24 mouse cellular contexts compared by ENCODE assay signal in genomic region chr7:51885345-51885744, GRCm38 (mm10). TPM values are rescaled to one million over a fixed set of nuclear protein-coding genes. Genes with fewer than 3 reads are reported as not detected.
DNase-seq lines count a peak whose midpoint lies in the region; ATAC-seq lines count a peak whose summit lies in the region.
"Had no signal": no experiment of that assay in that cellular context is flagged by ENCODE, and none has a peak within 500 bp of the region (broad histone marks: within the 10 kb centered on the region; RNA-seq: fewer than 3 reads in every experiment).

No protein-coding gene starts in this region.

- no peak overlapping the region for H3K27ac ChIP-seq in kidney, embryonic 14.5 days (ENCODE audit: low read depth, low read length)
- H3K27ac ChIP-seq in kidney, embryonic 16.5 days (ENCODE audit: low read length): peak overlapping the region; percentile 54; the same call in 1 of the 2 replicates
- 0 out of 2 replicates have a peak overlapping the region, but pooled peaks have one; percentile 23 for H3K27ac ChIP-seq in limb, embryonic 12.5 days
- H3K27ac ChIP-seq in limb, embryonic 10.5 days: no peak overlapping the region
- H3K27ac ChIP-seq in limb, embryonic 13.5 days: no peak overlapping the region
- H3K27ac ChIP-seq: embryonic facial prominence, embryonic 10.5 days; embryonic facial prominence, embryonic 12.5 days; forebrain, embryonic 13.5 days had no signal

- no peak overlapping the region for H3K4me2 ChIP-seq in kidney, embryonic 14.5 days (replicated peaks; ENCODE audit: low read depth, low read length)
- H3K4me2 ChIP-seq in kidney, embryonic 16.5 days (replicated peaks; ENCODE audit: low read depth, low read length): no peak overlapping the region
- H3K4me2 ChIP-seq in limb, embryonic 12.5 days: no peak overlapping the region
- peak overlapping the region; percentile 38 for H3K4me2 ChIP-seq in limb, embryonic 13.5 days (replicated peaks)
- H3K4me2 ChIP-seq: embryonic facial prominence, embryonic 12.5 days; forebrain, embryonic 13.5 days had no signal

- no peak overlapping the region for H3K9ac ChIP-seq in kidney, embryonic 14.5 days (ENCODE audit: low read depth, low read length)
- H3K9ac ChIP-seq in kidney, embryonic 16.5 days (replicated peaks; ENCODE audit: low read length): no peak overlapping the region
- H3K9ac ChIP-seq in limb, embryonic 12.5 days (replicated peaks): no peak overlapping the region
- no peak overlapping the region for H3K9ac ChIP-seq in limb, embryonic 13.5 days
- H3K9ac ChIP-seq: embryonic facial prominence, embryonic 12.5 days; forebrain, embryonic 13.5 days had no signal

- DNase-seq in kidney, adult 18-20 months: no peak
- DNase-seq in kidney, postnatal 4 days: no peak
- DNase-seq in limb, embryonic 10.5 days (ENCODE audit: low spot score): no peak
- DNase-seq: adrenal gland, adult 8-10 months; adrenal gland, postnatal 14 days; adrenal gland, postnatal 36 days; B cell, adult 2 months; cerebellum, adult 11-12 months; cerebellum, adult 2 months; cerebellum, adult 9-10 months; cerebellum, postnatal 10 days; cerebellum, postnatal 25 days had no signal

- H3K36me3 ChIP-seq in kidney, embryonic 14.5 days (ENCODE audit: control insufficient read depth, insufficient read depth, low read length): no peaks in the 10 kb centered on the region
- H3K36me3 ChIP-seq in kidney, embryonic 16.5 days (ENCODE audit: insufficient read depth, low read length): no peaks in the 10 kb centered on the region
- peaks cover 8% of the 10 kb centered on the region; the same call in 1 of the 2 replicates for H3K36me3 ChIP-seq in limb, embryonic 12.5 days
- H3K36me3 ChIP-seq in limb, embryonic 10.5 days: no peaks in the 10 kb centered on the region
- peaks cover 16% of the 10 kb centered on the region; the same call in 1 of the 2 replicates for H3K36me3 ChIP-seq in limb, embryonic 13.5 days
- H3K36me3 ChIP-seq: embryonic facial prominence, embryonic 10.5 days; embryonic facial prominence, embryonic 12.5 days had no signal

- no peaks in the 10 kb centered on the region for H3K27me3 ChIP-seq in kidney, embryonic 14.5 days (ENCODE audit: control insufficient read depth, insufficient read depth, low read length)
- no peaks in the 10 kb centered on the region for H3K27me3 ChIP-seq in kidney, embryonic 16.5 days (ENCODE audit: insufficient read depth, low read length)
- no peaks in the 10 kb centered on the region for H3K27me3 ChIP-seq in limb, embryonic 12.5 days
- H3K27me3 ChIP-seq in limb, embryonic 10.5 days (ENCODE audit: low read depth, poor library complexity, severe bottlenecking): no peaks in the 10 kb centered on the region
- H3K27me3 ChIP-seq in limb, embryonic 13.5 days: no peaks in the 10 kb centered on the region
- H3K27me3 ChIP-seq: CH12.LX; embryonic facial prominence, embryonic 12.5 days; forebrain, embryonic 13.5 days; Patski had no signal

- peaks cover 5% of the 10 kb centered on the region; the same call in 1 of the 2 replicates for H3K4me1 ChIP-seq in kidney, embryonic 14.5 days (ENCODE audit: control insufficient read depth, insufficient read depth, low read length)
- H3K4me1 ChIP-seq in kidney, embryonic 16.5 days (ENCODE audit: insufficient read depth, low read length): peaks cover 13% of the 10 kb centered on the region
- H3K4me1 ChIP-seq in limb, embryonic 12.5 days (replicated peaks): peaks cover 30% of the 10 kb centered on the region
- peaks cover 22% of the 10 kb centered on the region for H3K4me1 ChIP-seq in limb, embryonic 10.5 days
- peaks cover 43% of the 10 kb centered on the region for H3K4me1 ChIP-seq in limb, embryonic 13.5 days
- H3K4me1 ChIP-seq: forebrain, embryonic 13.5 days had no signal

- peak; percentile 70; the same call in 1 of the 2 replicates for ATAC-seq in kidney, embryonic 14.5 days (ENCODE audit: low FRiP score, low TSS enrichment)
- ATAC-seq in kidney, embryonic 16.5 days (ENCODE audit: low FRiP score, low TSS enrichment): peak; percentile 36; the same call in 1 of the 2 replicates
- ATAC-seq in limb, embryonic 12.5 days (ENCODE audit: insufficient number of reproducible peaks, insufficient read depth, low FRiP score, low TSS enrichment, low read depth): no peak
- no peak for ATAC-seq in limb, embryonic 13.5 days (ENCODE audit: low FRiP score, low read depth)
- ATAC-seq: activated CD4-positive, CD25-positive, alpha-beta regulatory T cell, adult 4 months; CD4-positive, CD25-positive, alpha-beta regulatory T cell, adult 4 months; forebrain, embryonic 13.5 days; Patski had no signal

- WGBS in kidney, embryonic 14.5 days: 29% methylated on average over 3 of the region's 3 CpGs
- 33% methylated on average over 3 of the region's 3 CpGs for WGBS in kidney, embryonic 16.5 days
- WGBS in limb, embryonic 12.5 days: 75% methylated on average over 3 of the region's 3 CpGs
- WGBS in limb, embryonic 10.5 days: 72% methylated on average over 3 of the region's 3 CpGs
- 67% methylated on average over 3 of the region's 3 CpGs for WGBS in limb, embryonic 13.5 days

- H3K4me3 ChIP-seq in kidney, embryonic 14.5 days (ENCODE audit: low read length): no peak overlapping the region
- no peak overlapping the region for H3K4me3 ChIP-seq in kidney, embryonic 16.5 days (ENCODE audit: low read length)
- no peak overlapping the region for H3K4me3 ChIP-seq in limb, embryonic 12.5 days (replicated peaks)
- H3K4me3 ChIP-seq in limb, embryonic 10.5 days: no peak overlapping the region
- no peak overlapping the region for H3K4me3 ChIP-seq in limb, embryonic 13.5 days
- H3K4me3 ChIP-seq: embryonic facial prominence, embryonic 10.5 days; embryonic facial prominence, embryonic 12.5 days; forebrain, embryonic 13.5 days had no signal

- no peaks in the 10 kb centered on the region for H3K9me3 ChIP-seq in kidney, embryonic 14.5 days (ENCODE audit: control insufficient read depth, low read length)
- no peaks in the 10 kb centered on the region for H3K9me3 ChIP-seq in kidney, embryonic 16.5 days (ENCODE audit: low read length)
- H3K9me3 ChIP-seq in limb, embryonic 12.5 days: no peaks in the 10 kb centered on the region
- H3K9me3 ChIP-seq in limb, embryonic 10.5 days (replicated peaks): no peaks in the 10 kb centered on the region
- no peaks in the 10 kb centered on the region for H3K9me3 ChIP-seq in limb, embryonic 13.5 days
- H3K9me3 ChIP-seq: embryonic facial prominence, embryonic 10.5 days; embryonic facial prominence, embryonic 12.5 days; forebrain, embryonic 13.5 days; G1E had no signal

RNA-seq across cellular contexts. Expression of gene Fancf, which starts 23.3 kb away (rescaled TPM):
- polyA plus RNA-seq in kidney, embryonic 14.5 days (2014; fragmentation: Nextera tagmentation; extraction: Ambion mirVana): 17.6 and 18.2 TPM in 2 replicates
- 2.8 and 3.3 TPM in 2 replicates for polyA plus RNA-seq in kidney, embryonic 16.5 days (2015; fragmentation: Nextera tagmentation; extraction: Ambion mirVana)
- 27.0 and 27.2 TPM in 2 replicates for polyA plus RNA-seq in limb, embryonic 12.5 days (2016; fragmentation: Nextera tagmentation; extraction: Ambion mirVana)
- polyA plus RNA-seq in limb, embryonic 10.5 days (2016; fragmentation: Nextera tagmentation; extraction: Ambion mirVana): 12.3 and 14.2 TPM in 2 replicates
- polyA plus RNA-seq in limb, embryonic 13.5 days (2015; fragmentation: Nextera tagmentation; extraction: Ambion mirVana): 13.5 and 15.0 TPM in 2 replicates

RNA-seq across cellular contexts. Expression of gene Gas2, which starts 23.5 kb away (rescaled TPM):
- 65.1 and 77.5 TPM in 2 replicates for polyA plus RNA-seq in kidney, embryonic 14.5 days (2014; fragmentation: Nextera tagmentation; extraction: Ambion mirVana)
- polyA plus RNA-seq in kidney, embryonic 16.5 days (2015; fragmentation: Nextera tagmentation; extraction: Ambion mirVana): 122 and 141 TPM in 2 replicates
- polyA plus RNA-seq in limb, embryonic 12.5 days (2016; fragmentation: Nextera tagmentation; extraction: Ambion mirVana): 176 and 179 TPM in 2 replicates
- 34.3 and 72.4 TPM in 2 replicates for polyA plus RNA-seq in limb, embryonic 10.5 days (2016; fragmentation: Nextera tagmentation; extraction: Ambion mirVana)
- polyA plus RNA-seq in limb, embryonic 13.5 days (2015; fragmentation: Nextera tagmentation; extraction: Ambion mirVana): 319 and 338 TPM in 2 replicates

Comparison
In these comparisons a context has a peak if more than half of its experiments do, and no peak if none do; other contexts are left out.
1. H3K27ac ChIP-seq: peak in kidney, embryonic 16.5 days (single experiment) and limb, embryonic 12.5 days (single experiment); none in kidney, embryonic 14.5 days (single experiment), limb, embryonic 10.5 days (single experiment) and limb, embryonic 13.5 days (single experiment).
2. ATAC-seq: peak in kidney, embryonic 14.5 days (single experiment) and kidney, embryonic 16.5 days (single experiment); none in limb, embryonic 12.5 days (single experiment) and limb, embryonic 13.5 days (single experiment).